Mouse (Mus musculus): ENCODE measurements around the gene Bpi. TPM values are rescaled to one million over a fixed set of nuclear protein-coding genes. Genes with fewer than 3 reads are reported as not detected.

The Bpi gene
- polyA plus RNA-seq, 1 experiment from 2014 or later, result not detected

GRCm38 (mm10) chr2:158276451-158276850, 18.6 kb downstream of the Bpi start:
- H3K36me3 ChIP-seq, result no peaks in the 10 kb centered on the region
- ATAC-seq (ENCODE audit: low FRiP score, low read depth), result no peak

GRCm38 (mm10) chr2:158276878-158277277, 19.0 kb downstream of the Bpi start:
- ATAC-seq (ENCODE audit: low FRiP score, low read depth), result no peak
- H3K4me1 ChIP-seq (replicated peaks), result no peaks in the 10 kb centered on the region
- H3K27me3 ChIP-seq, result no peaks in the 10 kb centered on the region
- H3K4me2 ChIP-seq, result no peak overlapping the region
- H3K9me3 ChIP-seq, result no peaks in the 10 kb centered on the region
- 77% methylated on average over 4 of the region's 4 CpGs for WGBS
- no peak overlapping the region for H3K9ac ChIP-seq
- H3K27ac ChIP-seq (replicated peaks), result no peak overlapping the region
- H3K36me3 ChIP-seq, result no peaks in the 10 kb centered on the region
- H3K4me3 ChIP-seq, result no peak overlapping the region

More at GRCm38 (mm10) chr2:158276451-158276850, 18.6 kb downstream of the Bpi start:
- Histone ChIP-seq H3K4me1 (replicated peaks) (no peaks in the 10 kb centered on the region), H3K9ac (no peak overlapping the region), H3K4me2 (no peak overlapping the region), H3K27me3 (no peaks in the 10 kb centered on the region), H3K27ac (replicated peaks) (no peak overlapping the region), H3K4me3 (no peak overlapping the region), H3K9me3 (no peaks in the 10 kb centered on the region)
- WGBS, result 74% methylated on average over 6 of the region's 6 CpGs

GRCm38 (mm10) chr2:158279656-158280055, 21.8 kb downstream of the Bpi start:
- WGBS, result 93% methylated on average over 4 of the region's 4 CpGs
- Histone ChIP-seq H3K36me3 (no peaks in the 10 kb centered on the region), H3K4me3 (no peak overlapping the region), H3K4me1 (replicated peaks) (0 out of 2 replicates have a peak, but pooled peaks cover 6% of the 10 kb centered on the region), H3K4me2 (no peak overlapping the region), H3K27ac (replicated peaks) (no peak overlapping the region), H3K9me3 (no peaks in the 10 kb centered on the region), H3K9ac (no peak overlapping the region), H3K27me3 (no peaks in the 10 kb centered on the region)
- no peak for ATAC-seq (ENCODE audit: low FRiP score, low read depth)

GRCm38 (mm10) chr2:158281497-158282205, 23.8 kb downstream of the Bpi start:
- Histone ChIP-seq H3K4me2 (no peak overlapping the region), H3K36me3 (no peaks in the 10 kb centered on the region), H3K9ac (no peak overlapping the region), H3K27ac (replicated peaks) (no peak overlapping the region), H3K4me1 (replicated peaks) (0 out of 2 replicates have a peak, but pooled peaks cover 9% of the 10 kb centered on the region), H3K9me3 (no peaks in the 10 kb centered on the region), H3K4me3 (no peak overlapping the region), H3K27me3 (no peaks in the 10 kb centered on the region)
- WGBS, result 72% methylated on average over 16 of the region's 16 CpGs
- ATAC-seq (ENCODE audit: low FRiP score, low read depth), result no peak

- H3K4me2 ChIP-seq, result no peak overlapping the region
- WGBS, result 74% methylated on average over 7 of the region's 7 CpGs
- no peak overlapping the region for H3K4me3 ChIP-seq
- H3K9me3 ChIP-seq, result no peaks in the 10 kb centered on the region
- no peaks in the 10 kb centered on the region for H3K36me3 ChIP-seq
- no peaks in the 10 kb centered on the region for H3K27me3 ChIP-seq
- H3K4me1 ChIP-seq (replicated peaks), result 0 out of 2 replicates have a peak, but pooled peaks cover 9% of the 10 kb centered on the region
- H3K9ac ChIP-seq, result no peak overlapping the region
- H3K27ac ChIP-seq (replicated peaks), result no peak overlapping the region
- ATAC-seq (ENCODE audit: low FRiP score, low read depth), result no peak
Measured at GRCm38 (mm10) chr2:158283136-158283535, 25.2 kb downstream of the Bpi start.

- 83% methylated on average over 6 of the region's 6 CpGs for WGBS
- no peaks in the 10 kb centered on the region for H3K27me3 ChIP-seq
- H3K4me3 ChIP-seq, result no peak overlapping the region
- no peaks in the 10 kb centered on the region for H3K9me3 ChIP-seq
- H3K9ac ChIP-seq, result no peak overlapping the region
- H3K27ac ChIP-seq (replicated peaks), result no peak overlapping the region
- H3K4me2 ChIP-seq, result no peak overlapping the region
- 0 out of 2 replicates have a peak, but pooled peaks cover 9% of the 10 kb centered on the region for H3K4me1 ChIP-seq (replicated peaks)
- H3K36me3 ChIP-seq, result no peaks in the 10 kb centered on the region
- ATAC-seq (ENCODE audit: low FRiP score, low read depth), result no peak
Measured at GRCm38 (mm10) chr2:158283771-158284170, 25.9 kb downstream of the Bpi start.

- peak; percentile 54; the same call in 1 of the 2 replicates for ATAC-seq (ENCODE audit: low FRiP score, low read depth)
- Histone ChIP-seq H3K36me3 (no peaks in the 10 kb centered on the region), H3K9me3 (no peaks in the 10 kb centered on the region), H3K27ac (replicated peaks) (no peak overlapping the region), H3K4me2 (no peak overlapping the region), H3K9ac (no peak overlapping the region), H3K4me1 (replicated peaks) (0 out of 2 replicates have a peak, but pooled peaks cover 9% of the 10 kb centered on the region), H3K4me3 (no peak overlapping the region), H3K27me3 (no peaks in the 10 kb centered on the region)
- 19% methylated on average over 11 of the region's 11 CpGs for WGBS
Measured at GRCm38 (mm10) chr2:158284571-158284970, 26.7 kb downstream of the Bpi start.

- Histone ChIP-seq H3K4me1 (replicated peaks) (0 out of 2 replicates have a peak, but pooled peaks cover 9% of the 10 kb centered on the region), H3K9me3 (no peaks in the 10 kb centered on the region), H3K9ac (no peak overlapping the region), H3K4me3 (no peak overlapping the region), H3K27me3 (no peaks in the 10 kb centered on the region), H3K4me2 (no peak overlapping the region), H3K36me3 (no peaks in the 10 kb centered on the region), H3K27ac (replicated peaks) (no peak overlapping the region)
- WGBS, result 57% methylated on average over 6 of the region's 6 CpGs
- ATAC-seq (ENCODE audit: low FRiP score, low read depth), result no peak
Measured at GRCm38 (mm10) chr2:158285655-158286054, 27.8 kb downstream of the Bpi start.

- WGBS, result 49% methylated on average over 9 of the region's 9 CpGs
- Histone ChIP-seq H3K9ac (no peak overlapping the region), H3K9me3 (no peaks in the 10 kb centered on the region), H3K36me3 (no peaks in the 10 kb centered on the region), H3K4me1 (replicated peaks) (no peaks in the 10 kb centered on the region), H3K4me2 (no peak overlapping the region), H3K4me3 (no peak overlapping the region), H3K27me3 (no peaks in the 10 kb centered on the region), H3K27ac (replicated peaks) (no peak overlapping the region)
- no peak for ATAC-seq (ENCODE audit: low FRiP score, low read depth)
Measured at GRCm38 (mm10) chr2:158295700-158296099, 37.8 kb downstream of the Bpi start.

GRCm38 (mm10) chr2:158299203-158299602, 41.3 kb downstream of the Bpi start:
- Histone ChIP-seq H3K36me3 (no peaks in the 10 kb centered on the region), H3K4me1 (replicated peaks) (no peaks in the 10 kb centered on the region), H3K27me3 (no peaks in the 10 kb centered on the region), H3K4me2 (no peak overlapping the region), H3K27ac (replicated peaks) (no peak overlapping the region), H3K4me3 (no peak overlapping the region), H3K9me3 (no peaks in the 10 kb centered on the region), H3K9ac (no peak overlapping the region)
- ATAC-seq (ENCODE audit: low FRiP score, low read depth), result no peak
- 62% methylated on average over 3 of the region's 3 CpGs for WGBS

GRCm38 (mm10) chr2:158299731-158300130, 41.8 kb downstream of the Bpi start:
- Histone ChIP-seq H3K4me1 (replicated peaks) (no peaks in the 10 kb centered on the region), H3K27me3 (no peaks in the 10 kb centered on the region), H3K9me3 (no peaks in the 10 kb centered on the region), H3K36me3 (no peaks in the 10 kb centered on the region), H3K27ac (replicated peaks) (no peak overlapping the region), H3K9ac (no peak overlapping the region), H3K4me2 (no peak overlapping the region), H3K4me3 (no peak overlapping the region)
- ATAC-seq (ENCODE audit: low FRiP score, low read depth), result no peak
- 57% methylated on average over 4 of the region's 4 CpGs for WGBS

- Histone ChIP-seq H3K36me3 (no peaks in the 10 kb centered on the region), H3K4me3 (no peak overlapping the region), H3K9me3 (no peaks in the 10 kb centered on the region), H3K9ac (no peak overlapping the region), H3K27ac (replicated peaks) (no peak overlapping the region), H3K4me1 (replicated peaks) (no peaks in the 10 kb centered on the region), H3K27me3 (no peaks in the 10 kb centered on the region), H3K4me2 (no peak overlapping the region)
- WGBS, result 95% methylated on average over 3 of the region's 3 CpGs
- no peak for ATAC-seq (ENCODE audit: low FRiP score, low read depth)
Measured at GRCm38 (mm10) chr2:158302807-158303206, 44.9 kb downstream of the Bpi start.

All from hindbrain, embryonic 15.5 days (tissue).